Mouse (Mus musculus) cerebellum, adult 2 months (tissue): ENCODE data around the gene Zfp319.

Experiments used
- CTCF ChIP-seq: fragments of 200-500 bp; IDR thresholded peaks from 2 replicates; pipeline ENCODE4 v1.5.1; 2011; ENCODE audit warnings: low read depth, mild to moderate bottlenecking, control low read depth, low read length, moderate library complexity, borderline replicate concordance; ENCODE audit not compliant: insufficient read depth
- POLR2A ChIP-seq: fragments of 200-500 bp; IDR thresholded peaks from 2 replicates; pipeline ENCODE4 v1.6.1; 2011; ENCODE audit warnings: low read length, control low read depth, borderline replicate concordance; ENCODE audit not compliant: insufficient read depth

GRCm38 (mm10) chr8:95348811-95349630 is 17.3 kb upstream of the Zfp319 start:
- TF ChIP-seq POLR2A (no peak), CTCF (no peak)
